Mouse (Mus musculus) kidney, embryonic 16.5 days (tissue): ENCODE data around the gene Arel1. TPM values are rescaled to one million over a fixed set of nuclear protein-coding genes. Genes with fewer than 3 reads are reported as not detected.

Source experiments
- ATAC-seq: fragments of 200-750 bp; cut with Nextera tagmentation; 2 replicates; pipeline ENCODE4 v1.8.0; 2017; ENCODE audit warnings: moderate TSS enrichment; ENCODE audit not compliant: low FRiP score, low TSS enrichment
- H3K27ac ChIP-seq: fragments of 300-500 bp; sonication (generic); 2 replicates; pipeline ENCODE4 v1.5.1; 2014; ENCODE audit warnings: low read length
- H3K27me3 ChIP-seq: fragments of 300-500 bp; sonication (generic); 2 replicates; pipeline ENCODE4 v1.6.1; 2014; ENCODE audit warnings: low read length, control low read depth, mixed read lengths; ENCODE audit not compliant: insufficient read depth
- H3K36me3 ChIP-seq: fragments of 300-500 bp; sonication (generic); 2 replicates; pipeline ENCODE4 v1.6.1; 2014; ENCODE audit warnings: low read length, control low read depth, mixed read lengths; ENCODE audit not compliant: insufficient read depth
- H3K4me1 ChIP-seq: fragments of 300-500 bp; sonication (generic); 2 replicates; pipeline ENCODE4 v1.6.1; 2014; ENCODE audit warnings: low read length, control low read depth, mixed read lengths; ENCODE audit not compliant: insufficient read depth
- H3K4me2 ChIP-seq: fragments of 300-500 bp; sonication (generic); replicated peaks from 2 replicates; pipeline ENCODE4 v1.6.1; 2014; ENCODE audit warnings: low read depth, low read length
- H3K4me3 ChIP-seq: fragments of 300-500 bp; sonication (generic); 2 replicates; pipeline ENCODE4 v1.5.1; 2014; ENCODE audit warnings: mild to moderate bottlenecking, low read length
- H3K9ac ChIP-seq: fragments of 300-500 bp; sonication (generic); replicated peaks from 2 replicates; pipeline ENCODE4 v1.6.1; 2014; ENCODE audit warnings: low read length
- H3K9me3 ChIP-seq: fragments of 300-500 bp; sonication (generic); 2 replicates; pipeline ENCODE4 v1.6.1; 2016; ENCODE audit warnings: low read length, control low read depth
- WGBS: fragments of 180-500 bp; shearing (Covaris S2); extraction: QIAGEN DNeasy Blood & Tissue Kit; methylation state at CpG from one replicate; pipeline ENCODE4 v1.1.7; 2014; 5-methylcytosine and 5-hydroxymethylcytosine counted together
- polyA plus RNA-seq: library from polyadenylated mRNA; unstranded; fragments of >200 nt; fragmentation: Nextera tagmentation; extraction: Ambion mirVana; gene quantifications from 2 replicates; pipeline ENCODE4 v1.2.1, GENCODE M21; 2015

Gene Arel1
- polyA plus RNA-seq, 1 experiment from 2014 or later, result 13.5 TPM

- H3K36me3 ChIP-seq, result peaks cover 28% of the 10 kb centered on the region
- no peak overlapping the region for H3K4me3 ChIP-seq
- no peaks in the 10 kb centered on the region for H3K27me3 ChIP-seq
- H3K9me3 ChIP-seq, result no peaks in the 10 kb centered on the region
- ATAC-seq, result no peak
- no peak overlapping the region for H3K27ac ChIP-seq
- WGBS, result 94% methylated on average over 7 of the region's 7 CpGs
- no peaks in the 10 kb centered on the region for H3K4me1 ChIP-seq
- H3K9ac ChIP-seq, result no peak overlapping the region
- no peak overlapping the region for H3K4me2 ChIP-seq
Measured at GRCm38 (mm10) chr12:84939117-84939516, 31.6 kb downstream of the Arel1 start.

GRCm38 (mm10) chr12:84935343-84935742 is 35.4 kb downstream of the Arel1 start:
- Histone ChIP-seq H3K27ac (no peak overlapping the region), H3K9me3 (no peaks in the 10 kb centered on the region), H3K36me3 (peaks cover 26% of the 10 kb centered on the region), H3K4me1 (no peaks in the 10 kb centered on the region), H3K4me2 (no peak overlapping the region), H3K27me3 (no peaks in the 10 kb centered on the region), H3K4me3 (no peak overlapping the region), H3K9ac (no peak overlapping the region)
- 92% methylated on average over 5 of the region's 5 CpGs for WGBS
- ATAC-seq, result no peak

GRCm38 (mm10) chr12:84932210-84932609 is 38.5 kb downstream of the Arel1 start:
- no peak overlapping the region for H3K27ac ChIP-seq
- H3K4me1 ChIP-seq, result no peaks in the 10 kb centered on the region
- H3K4me3 ChIP-seq, result no peak overlapping the region
- no peak overlapping the region for H3K9ac ChIP-seq
- 91% methylated on average over 6 of the region's 6 CpGs for WGBS
- no peaks in the 10 kb centered on the region for H3K9me3 ChIP-seq
- H3K36me3 ChIP-seq, result peaks cover 34% of the 10 kb centered on the region
- H3K27me3 ChIP-seq, result no peaks in the 10 kb centered on the region
- H3K4me2 ChIP-seq, result no peak overlapping the region
- ATAC-seq, result no peak

- H3K9ac ChIP-seq, result no peak overlapping the region
- no peaks in the 10 kb centered on the region for H3K27me3 ChIP-seq
- no peak for ATAC-seq
- H3K27ac ChIP-seq, result no peak overlapping the region
- H3K4me1 ChIP-seq, result no peaks in the 10 kb centered on the region
- peaks cover 36% of the 10 kb centered on the region; the same call in 1 of the 2 replicates for H3K36me3 ChIP-seq
- WGBS, result 93% methylated on average over 6 of the region's 6 CpGs
- H3K9me3 ChIP-seq, result no peaks in the 10 kb centered on the region
- no peak overlapping the region for H3K4me2 ChIP-seq
- no peak overlapping the region for H3K4me3 ChIP-seq
Measured at GRCm38 (mm10) chr12:84926542-84926941, 44.2 kb downstream of the Arel1 start.

- WGBS, result 91% methylated on average over 5 of the region's 5 CpGs
- H3K27ac ChIP-seq, result no peak overlapping the region
- H3K36me3 ChIP-seq, result peaks cover 40% of the 10 kb centered on the region
- H3K9me3 ChIP-seq, result no peaks in the 10 kb centered on the region
- H3K4me2 ChIP-seq, result no peak overlapping the region
- no peak for ATAC-seq
- no peak overlapping the region for H3K4me3 ChIP-seq
- H3K4me1 ChIP-seq, result no peaks in the 10 kb centered on the region
- H3K27me3 ChIP-seq, result no peaks in the 10 kb centered on the region
- no peak overlapping the region for H3K9ac ChIP-seq
Measured at GRCm38 (mm10) chr12:84924324-84924723, 46.4 kb downstream of the Arel1 start.

GRCm38 (mm10) chr12:84921881-84922419 is 48.8 kb downstream of the Arel1 start:
- peaks cover 39% of the 10 kb centered on the region for H3K36me3 ChIP-seq
- no peaks in the 10 kb centered on the region for H3K9me3 ChIP-seq
- no peak overlapping the region for H3K9ac ChIP-seq
- WGBS, result 74% methylated on average over 8 of the region's 8 CpGs
- no peak overlapping the region for H3K4me2 ChIP-seq
- no peak for ATAC-seq
- H3K4me3 ChIP-seq, result no peak overlapping the region
- H3K27ac ChIP-seq, result no peak overlapping the region
- H3K4me1 ChIP-seq, result no peaks in the 10 kb centered on the region
- no peaks in the 10 kb centered on the region for H3K27me3 ChIP-seq

GRCm38 (mm10) chr12:84918809-84919208 is 51.9 kb downstream of the Arel1 start:
- H3K36me3 ChIP-seq, result peaks cover 32% of the 10 kb centered on the region
- H3K27me3 ChIP-seq, result no peaks in the 10 kb centered on the region
- H3K27ac ChIP-seq, result no peak overlapping the region
- no peaks in the 10 kb centered on the region for H3K9me3 ChIP-seq
- no peaks in the 10 kb centered on the region for H3K4me1 ChIP-seq
- ATAC-seq, result no peak
- H3K4me2 ChIP-seq, result no peak overlapping the region
- no peak overlapping the region for H3K4me3 ChIP-seq
- 89% methylated on average over 6 of the region's 6 CpGs for WGBS
- H3K9ac ChIP-seq, result no peak overlapping the region

GRCm38 (mm10) chr12:84917799-84918198 is 52.9 kb downstream of the Arel1 start:
- peaks cover 27% of the 10 kb centered on the region for H3K36me3 ChIP-seq
- no peaks in the 10 kb centered on the region for H3K27me3 ChIP-seq
- ATAC-seq, result no peak
- H3K9ac ChIP-seq, result no peak overlapping the region
- no peak overlapping the region for H3K4me3 ChIP-seq
- H3K9me3 ChIP-seq, result no peaks in the 10 kb centered on the region
- WGBS, result 66% methylated on average over 3 of the region's 3 CpGs
- H3K4me2 ChIP-seq, result no peak overlapping the region
- H3K4me1 ChIP-seq, result no peaks in the 10 kb centered on the region
- H3K27ac ChIP-seq, result no peak overlapping the region

GRCm38 (mm10) chr12:84914959-84915358 is 55.7 kb downstream of the Arel1 start:
- Histone ChIP-seq H3K4me2 (no peak overlapping the region), H3K36me3 (peaks cover 14% of the 10 kb centered on the region), H3K9ac (no peak overlapping the region), H3K4me3 (no peak overlapping the region), H3K4me1 (no peaks in the 10 kb centered on the region), H3K27ac (no peak overlapping the region), H3K9me3 (no peaks in the 10 kb centered on the region), H3K27me3 (no peaks in the 10 kb centered on the region)
- ATAC-seq, result no peak
- WGBS, result 82% methylated on average over 5 of the region's 5 CpGs

- Histone ChIP-seq H3K27ac (no peak overlapping the region), H3K4me2 (no peak overlapping the region), H3K4me1 (no peaks in the 10 kb centered on the region), H3K36me3 (no peaks in the 10 kb centered on the region), H3K9ac (no peak overlapping the region), H3K4me3 (no peak overlapping the region), H3K9me3 (no peaks in the 10 kb centered on the region), H3K27me3 (no peaks in the 10 kb centered on the region)
- WGBS, result 83% methylated on average over 4 of the region's 4 CpGs
- no peak for ATAC-seq
Measured at GRCm38 (mm10) chr12:84912652-84913104, 58.0 kb downstream of the Arel1 start.
